Mouse (Mus musculus) cerebellum, postnatal 4 days (tissue): ENCODE measurements at regions not wholly inside any gene's neighbourhood (a gene's known extent, or its start where the extent isn't known, plus 50 kb on each side); places are given as distances from the start of the nearest gene placed in this dataset.

Experiments used
- DNase-seq, 2 experiments: peaks; one replicate each; pipeline ENCODE4 v3.0.0; 2022; ENCODE audit warnings: low spot score in 2 of 2, mixed read lengths in 1 of 2

DNA sequence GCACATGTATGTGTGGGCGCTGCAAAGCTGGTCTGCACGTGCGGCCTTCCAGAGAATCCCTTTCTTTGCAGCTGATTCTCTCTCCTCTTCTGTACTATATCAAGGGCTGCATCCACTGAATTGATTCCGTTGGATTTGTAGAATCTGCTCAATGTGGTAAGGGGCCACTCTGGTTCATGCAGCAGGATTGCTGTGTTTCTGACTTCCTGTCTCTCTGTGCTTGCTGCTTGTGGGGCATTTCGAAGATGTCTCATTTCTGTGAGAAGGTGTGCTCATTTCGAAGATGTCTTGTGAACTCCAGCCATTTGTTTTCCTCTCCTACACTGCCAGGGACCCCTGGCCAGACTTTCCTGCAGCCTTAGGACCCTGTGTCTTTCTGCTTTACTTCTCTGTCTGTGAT, 1215.9 kb upstream of the A1bg start:
- no peak for DNase-seq

DNA sequence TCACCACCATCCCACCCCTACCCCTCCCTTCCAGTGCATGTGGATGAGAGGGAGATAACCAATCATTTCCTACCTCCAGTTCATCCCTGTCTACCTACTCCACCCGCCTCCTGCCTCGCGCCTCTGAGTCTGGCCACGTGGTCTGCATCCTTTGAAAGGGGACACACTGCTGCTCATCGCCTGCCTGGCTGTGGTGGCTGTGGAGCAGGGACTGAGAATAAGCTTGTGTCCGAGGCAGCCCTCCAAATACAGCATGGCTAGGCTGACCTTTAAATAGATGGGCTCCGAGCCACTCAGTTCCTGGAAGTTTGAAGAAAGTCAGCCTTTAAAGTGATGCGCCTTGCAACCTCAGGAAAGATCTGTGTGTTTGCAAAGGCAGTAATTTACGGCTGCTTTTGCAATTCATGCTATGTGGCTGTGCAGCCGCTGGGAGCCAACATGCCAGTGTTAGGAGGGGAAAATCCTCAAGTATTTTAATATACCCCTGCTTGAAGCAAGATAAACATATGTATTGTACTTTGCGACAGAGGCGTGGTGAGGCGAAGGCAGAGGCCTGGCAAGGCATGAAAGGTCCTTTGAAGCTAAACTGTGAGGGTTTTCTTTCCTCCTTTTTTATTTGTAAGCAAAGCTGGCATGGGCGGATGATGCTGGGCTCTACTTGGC, 1214.3 kb upstream of the A1bg start:
- DNase-seq = no peak

DNA sequence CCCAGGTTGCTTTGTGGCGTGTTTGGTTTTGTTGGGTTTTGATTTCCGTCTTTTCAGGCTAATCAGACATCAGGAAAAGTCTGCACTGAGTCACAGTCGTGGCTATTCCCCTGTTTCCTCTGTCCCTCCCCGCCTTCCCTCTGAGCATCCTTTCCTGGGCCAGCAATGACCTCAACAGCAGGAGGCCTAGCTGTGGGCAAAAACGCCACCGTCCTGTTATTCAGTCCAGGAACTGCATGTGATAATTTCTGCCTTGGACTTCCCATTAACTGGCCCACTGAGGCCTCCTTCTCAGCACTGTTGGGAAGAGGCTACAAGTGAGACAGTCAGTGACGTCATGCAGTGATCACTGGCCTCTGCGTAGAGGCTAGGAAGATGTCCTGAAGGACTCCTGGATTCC, 1212.0 kb upstream of the A1bg start:
- no peak for DNase-seq

DNA sequence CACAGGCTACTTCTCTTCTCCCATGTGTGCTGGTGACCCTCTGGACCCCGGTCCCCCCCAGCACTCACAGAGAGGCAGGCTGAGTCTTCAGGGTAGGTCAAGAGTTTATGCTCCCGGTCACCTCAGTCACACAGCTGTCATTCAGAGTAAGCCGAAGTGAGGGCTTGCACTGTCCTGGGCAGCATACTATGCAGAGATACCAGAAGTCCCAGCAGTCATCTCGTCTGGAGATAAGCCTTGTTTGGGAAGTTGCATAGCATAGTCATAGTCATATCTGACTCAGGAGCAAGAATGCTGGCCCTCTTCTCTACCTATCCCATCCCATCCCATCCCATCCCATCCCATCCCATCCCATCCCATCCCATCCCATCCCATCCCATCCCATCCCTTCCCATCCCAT, 1211.5 kb upstream of the A1bg start:
- DNase-seq = no peak

DNA sequence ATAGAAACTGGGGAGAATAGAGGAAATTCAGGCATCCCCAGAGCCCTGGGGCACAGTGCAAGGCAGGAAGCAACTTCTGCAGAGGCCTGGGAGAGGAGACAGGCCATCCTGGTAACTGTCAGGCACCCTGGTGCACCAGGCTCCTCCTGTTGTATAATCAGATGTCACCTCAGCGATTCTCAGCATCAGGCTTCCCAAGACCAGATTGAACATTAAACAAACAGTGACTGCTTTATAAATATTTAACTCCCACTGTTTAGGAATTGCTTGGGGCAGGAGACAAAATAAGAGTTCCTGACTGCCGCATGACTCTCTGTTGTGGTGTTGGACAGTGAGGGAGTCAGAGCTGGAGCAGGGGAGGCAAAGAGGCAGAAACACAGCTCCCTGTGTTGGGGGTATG, 1210.1 kb upstream of the A1bg start:
- DNase-seq = no peak

DNA sequence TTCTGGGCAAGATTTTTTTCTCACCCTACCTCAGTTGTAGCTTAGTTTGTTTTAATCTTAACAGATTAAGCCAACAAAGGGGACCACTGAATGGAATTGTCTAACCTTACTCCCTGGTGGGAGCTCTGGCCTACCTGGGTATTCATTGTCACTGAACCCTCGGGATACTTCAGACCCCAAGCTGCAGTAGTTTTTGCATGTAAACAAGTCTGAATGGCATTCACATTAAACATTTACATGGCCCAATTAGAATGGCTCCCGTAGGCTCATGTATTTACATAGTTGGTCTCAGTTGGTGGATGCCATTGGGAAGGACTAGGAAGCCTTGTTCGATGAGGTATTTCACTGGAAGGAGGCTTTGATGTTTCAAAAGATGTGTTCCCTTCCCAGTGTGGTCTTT, 1208.9 kb upstream of the A1bg start:
- no peak for DNase-seq

DNA sequence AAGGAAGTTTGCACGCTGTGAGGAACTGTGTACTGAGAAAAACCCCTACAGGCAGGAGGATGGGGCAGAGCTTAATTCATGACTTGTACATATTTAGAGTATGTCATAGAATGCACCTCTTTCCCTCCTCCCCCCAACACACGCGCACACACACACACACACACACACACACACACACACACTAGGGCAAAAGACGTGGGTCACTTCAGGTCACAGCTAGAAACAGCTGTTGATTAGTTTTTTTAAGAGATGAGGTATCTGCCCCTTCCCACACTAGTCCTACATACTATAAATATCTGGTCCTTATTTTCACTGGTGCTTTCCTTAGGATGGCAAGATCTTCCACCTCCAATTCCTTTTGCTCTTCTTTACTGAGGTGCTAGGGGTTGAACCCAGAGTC, 1207.7 kb upstream of the A1bg start:
- no peak for DNase-seq

DNA sequence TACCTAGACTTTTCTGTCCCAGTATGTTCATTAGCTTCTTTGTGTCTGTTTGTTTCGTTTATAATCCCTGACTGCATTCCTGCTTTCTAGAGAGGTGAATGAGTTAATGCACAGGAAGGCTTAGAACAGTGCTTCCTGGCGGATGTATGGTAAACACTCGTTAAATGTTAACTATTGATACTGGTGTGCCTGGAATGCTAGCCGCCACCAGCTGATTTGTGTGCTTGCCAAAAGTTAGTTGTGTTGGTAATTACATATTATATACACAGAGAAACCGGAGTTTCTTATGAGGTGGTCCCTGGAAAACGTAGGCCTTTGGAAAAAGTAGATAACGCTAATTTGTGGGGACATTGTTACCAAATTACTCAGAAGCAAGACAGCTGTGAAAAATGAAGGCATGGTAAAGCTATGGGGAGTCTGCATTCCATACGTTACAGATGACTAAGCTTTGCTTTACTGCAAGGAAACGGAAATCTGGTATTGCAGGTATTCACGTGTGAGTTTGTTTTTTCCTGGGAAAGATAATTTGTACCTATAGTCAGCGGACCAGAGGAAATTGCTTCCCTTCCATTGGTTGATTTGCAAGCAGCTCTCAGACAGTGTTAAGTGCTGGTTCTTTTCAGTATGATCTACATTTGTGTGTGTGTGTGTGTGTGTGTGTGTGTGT, 1205.9 kb upstream of the A1bg start:
- no peak for DNase-seq

DNA sequence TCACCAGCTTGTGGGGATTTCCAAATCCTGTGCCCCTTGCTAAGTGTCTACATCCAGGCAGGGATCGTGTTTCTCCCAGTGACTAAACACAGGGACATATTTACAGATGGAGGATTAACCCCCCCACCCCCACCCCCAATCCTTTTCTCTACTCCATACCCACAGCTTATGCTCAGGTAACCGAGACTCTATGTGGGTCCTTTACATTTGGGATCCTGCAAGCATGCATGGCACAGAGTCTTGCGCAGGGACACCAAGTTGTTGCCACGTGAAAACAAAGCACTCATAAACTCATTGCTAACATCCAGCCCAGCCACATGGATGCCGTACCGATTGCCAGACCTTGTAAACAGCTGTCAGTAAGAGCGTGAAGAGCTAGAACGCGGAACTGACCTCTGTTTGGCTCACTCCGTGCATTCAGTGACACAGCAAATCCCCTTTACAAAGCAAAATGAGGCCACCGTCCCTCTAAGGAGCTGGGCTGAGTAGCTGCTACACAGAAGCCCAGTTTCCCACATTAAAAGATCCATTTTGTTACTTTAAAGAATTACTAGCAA, 1204.9 kb upstream of the A1bg start:
- no peak for DNase-seq

DNA sequence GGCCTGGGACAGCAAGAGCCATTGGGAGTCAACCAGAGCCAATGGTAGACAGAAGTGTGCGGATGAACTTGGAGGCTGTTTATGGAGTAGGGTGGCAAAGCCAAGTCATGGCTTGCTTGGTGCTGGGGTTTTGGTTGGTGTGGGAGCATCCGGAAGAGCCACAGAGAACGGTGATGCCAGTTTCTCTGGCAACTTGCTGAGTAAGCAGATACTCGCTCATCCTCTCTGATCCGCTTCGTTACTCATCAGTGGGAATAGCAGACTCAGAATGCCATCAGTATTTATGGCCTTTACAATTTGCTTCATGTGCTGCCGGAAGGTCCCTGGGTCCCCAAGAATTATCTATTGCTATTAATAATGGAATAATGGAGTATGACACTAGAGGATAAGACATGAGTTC, 1202.9 kb upstream of the A1bg start:
- DNase-seq = no peak

DNA sequence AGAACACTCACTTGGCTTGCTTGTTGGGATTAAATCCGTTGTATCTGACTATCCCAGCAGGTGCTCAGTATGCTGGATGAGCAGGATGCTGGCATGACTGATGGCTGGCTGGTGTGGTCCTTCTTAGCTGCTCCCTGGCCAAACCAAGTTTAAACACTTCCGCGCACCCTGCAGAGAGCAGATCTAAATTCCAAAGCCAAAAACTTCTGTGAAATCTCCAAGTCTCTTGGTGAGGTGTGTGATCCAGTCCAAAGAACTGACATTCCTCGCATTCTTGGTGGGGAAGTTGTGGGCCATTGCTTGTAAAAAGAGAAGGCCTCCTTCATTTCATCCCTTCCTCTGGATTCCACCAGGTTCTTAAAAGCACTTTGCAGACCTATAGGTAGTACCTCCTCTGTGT, 1200.9 kb upstream of the A1bg start:
- DNase-seq = no peak

DNA sequence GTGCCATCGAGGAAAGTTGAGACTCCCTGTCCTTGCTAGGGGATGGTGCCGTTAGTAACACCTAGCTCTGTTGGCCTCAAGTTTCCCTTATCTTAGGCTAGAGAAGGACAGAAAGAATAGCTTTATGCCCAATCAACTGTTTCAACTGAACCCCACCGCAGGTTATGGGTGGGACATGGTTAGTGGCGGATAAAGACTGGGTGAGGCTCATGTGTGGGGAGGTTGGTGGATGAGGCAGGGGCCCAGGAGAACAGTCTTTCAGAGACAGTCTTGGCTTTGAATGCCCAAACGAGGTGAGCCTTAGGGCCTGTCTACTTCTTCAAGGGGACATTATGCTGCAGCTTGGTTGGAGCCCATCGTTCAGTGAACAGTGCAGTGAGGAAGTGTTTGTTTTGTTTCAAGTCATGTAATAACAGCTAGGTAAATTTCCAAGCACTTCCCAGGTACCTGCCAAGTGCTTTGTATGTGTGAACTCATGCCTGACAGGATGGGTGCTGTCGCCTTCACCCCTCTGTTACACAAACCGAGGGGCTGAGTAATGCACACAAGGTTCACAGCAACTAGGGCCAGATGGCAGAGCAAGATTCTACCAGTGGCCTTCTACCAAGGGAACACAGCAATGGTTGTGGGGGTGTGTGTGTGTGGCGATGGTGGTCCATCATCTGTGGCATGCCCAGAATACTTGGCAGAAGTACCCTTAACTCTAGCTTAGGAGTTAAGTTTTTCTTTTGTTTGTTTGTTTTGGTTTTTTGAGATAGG, 1199.6 kb upstream of the A1bg start:
- DNase-seq = no peak

DNA sequence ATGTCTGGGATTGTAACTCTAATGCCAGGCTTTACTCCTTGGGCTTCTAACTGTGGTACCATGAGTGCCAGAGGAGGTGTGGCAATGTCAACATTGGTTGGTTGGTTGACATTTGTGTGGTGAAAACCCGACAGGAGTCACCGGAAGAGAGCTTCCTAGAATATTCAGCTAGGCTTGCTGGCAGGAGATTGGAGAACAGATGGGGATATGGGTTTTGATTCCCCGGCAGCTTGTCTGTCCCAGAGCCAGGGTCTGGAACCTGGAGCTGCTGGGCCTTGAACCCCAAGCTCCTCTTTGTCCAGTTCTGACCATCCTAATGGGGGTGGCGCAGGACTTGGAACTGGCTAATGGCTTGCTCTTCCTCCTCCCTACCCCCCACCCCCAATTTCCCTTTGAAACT, 1198.9 kb upstream of the A1bg start:
- DNase-seq = no peak

DNA sequence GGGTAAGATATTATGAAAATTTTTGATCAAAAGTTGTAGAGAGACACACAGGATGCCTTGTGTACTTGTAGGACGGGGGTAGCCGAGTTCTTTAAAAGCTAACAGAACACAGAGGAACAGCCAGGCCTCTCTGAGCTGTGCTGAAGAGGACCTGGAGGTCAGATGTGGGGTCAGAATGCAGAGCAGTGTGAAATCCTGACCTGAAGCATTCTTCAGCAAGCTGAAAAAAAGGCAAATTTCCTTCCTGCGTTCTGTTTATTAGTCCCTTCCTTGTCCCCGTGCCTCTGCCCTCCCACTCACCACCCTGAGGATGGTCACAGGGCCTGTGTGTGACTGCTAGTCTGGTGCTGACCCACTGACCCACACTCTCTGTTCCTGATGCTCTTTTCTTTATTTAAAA, 1197.9 kb upstream of the A1bg start:
- DNase-seq = no peak

DNA sequence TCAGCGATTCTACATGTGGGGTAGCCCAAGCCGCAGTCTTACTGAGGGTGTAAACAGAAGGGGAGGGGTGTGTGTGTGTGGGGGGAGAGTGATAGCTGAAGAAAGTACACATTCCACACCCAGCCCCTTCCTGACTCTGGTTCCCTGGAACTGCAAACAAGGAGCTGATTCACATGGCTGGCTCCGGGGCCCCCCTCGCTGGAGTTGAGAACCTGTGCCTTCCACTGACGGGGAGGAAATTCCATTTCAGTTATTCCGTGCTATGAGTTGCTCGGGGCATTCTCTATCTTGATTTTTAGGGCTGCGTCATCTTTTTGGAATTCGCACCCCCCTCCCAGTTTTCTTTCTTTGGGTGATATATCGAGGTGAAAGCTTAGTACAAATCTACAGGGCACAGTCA, 1196.2 kb upstream of the A1bg start:
- DNase-seq = no peak

DNA sequence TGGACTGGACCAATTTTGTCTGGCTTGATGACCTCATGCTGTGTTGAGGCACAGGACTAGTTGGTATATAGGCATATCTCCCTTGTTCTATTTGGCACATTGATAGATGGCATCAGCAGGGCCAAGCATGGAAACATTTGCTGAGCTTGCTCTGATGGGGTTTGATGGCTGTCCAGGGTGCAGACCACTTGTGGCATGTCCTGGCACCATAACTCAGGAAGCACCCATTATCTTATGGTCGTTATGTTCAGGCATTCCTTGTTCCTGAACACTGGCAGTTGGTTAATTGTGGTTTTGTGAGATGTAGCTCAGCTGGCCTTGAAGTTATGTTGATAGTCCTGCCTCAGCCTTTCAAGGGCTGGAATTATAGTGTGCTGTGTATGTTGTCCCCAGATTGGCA, 1193.4 kb upstream of the A1bg start:
- no peak for DNase-seq

DNA sequence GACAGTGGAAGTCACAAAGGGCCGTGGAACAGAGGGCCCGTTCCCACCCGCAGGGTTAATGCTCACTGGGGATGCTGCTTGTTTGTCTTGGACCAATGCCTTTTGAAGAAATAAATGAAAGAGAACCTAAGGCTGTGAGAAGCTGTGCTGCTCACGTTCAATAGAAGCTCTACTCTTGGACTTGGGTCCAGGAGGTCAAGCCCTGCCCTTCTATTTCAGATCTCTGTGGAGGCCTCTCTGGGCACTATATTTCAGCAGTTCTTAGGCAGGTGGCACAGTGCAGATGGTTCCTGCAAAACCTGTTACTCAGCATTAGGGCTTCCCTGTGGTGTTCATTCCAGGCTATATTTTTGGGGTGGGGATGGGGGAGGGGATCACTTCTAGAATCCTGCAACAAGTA, 1192.0 kb upstream of the A1bg start:
- no peak for DNase-seq

DNA sequence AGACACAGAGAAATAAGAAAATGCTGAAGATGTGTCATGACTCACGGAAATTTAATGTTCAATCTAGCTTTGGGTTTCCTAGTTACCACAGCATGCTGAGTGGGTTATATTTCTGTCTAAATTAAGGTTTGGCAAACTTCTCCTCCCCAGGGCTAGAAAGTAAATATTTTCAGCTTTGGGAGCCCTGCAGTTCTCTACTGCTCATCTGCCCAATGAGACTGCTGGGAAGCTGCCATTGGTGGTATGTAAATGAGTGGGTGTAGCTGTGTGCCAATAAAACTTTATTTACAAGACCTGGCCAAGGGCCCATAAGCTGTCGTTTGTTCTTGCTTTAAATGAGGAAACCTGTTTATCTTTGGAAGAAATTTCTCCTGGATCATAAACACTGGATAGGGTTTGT, 1189.3 kb upstream of the A1bg start:
- no peak for DNase-seq

DNA sequence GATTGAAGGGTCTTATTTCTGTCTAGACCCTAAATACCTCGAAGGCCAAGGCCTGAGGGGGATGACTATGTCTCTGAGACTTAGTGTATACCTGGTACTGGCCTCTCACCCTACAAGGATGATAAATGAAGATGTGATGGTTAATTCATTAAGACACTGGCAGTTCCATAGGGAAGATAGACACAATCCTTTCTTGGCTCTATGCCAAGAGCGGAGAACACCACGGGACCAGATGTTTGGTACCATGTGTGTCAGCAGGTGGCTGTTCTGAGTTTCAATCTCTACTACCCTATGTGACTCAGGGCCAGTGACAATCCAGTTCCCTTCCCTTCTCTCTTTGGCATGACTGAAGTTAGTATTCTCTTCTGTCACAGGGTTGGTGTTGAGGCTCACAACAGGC, 1185.2 kb upstream of the A1bg start:
- DNase-seq = no peak

DNA sequence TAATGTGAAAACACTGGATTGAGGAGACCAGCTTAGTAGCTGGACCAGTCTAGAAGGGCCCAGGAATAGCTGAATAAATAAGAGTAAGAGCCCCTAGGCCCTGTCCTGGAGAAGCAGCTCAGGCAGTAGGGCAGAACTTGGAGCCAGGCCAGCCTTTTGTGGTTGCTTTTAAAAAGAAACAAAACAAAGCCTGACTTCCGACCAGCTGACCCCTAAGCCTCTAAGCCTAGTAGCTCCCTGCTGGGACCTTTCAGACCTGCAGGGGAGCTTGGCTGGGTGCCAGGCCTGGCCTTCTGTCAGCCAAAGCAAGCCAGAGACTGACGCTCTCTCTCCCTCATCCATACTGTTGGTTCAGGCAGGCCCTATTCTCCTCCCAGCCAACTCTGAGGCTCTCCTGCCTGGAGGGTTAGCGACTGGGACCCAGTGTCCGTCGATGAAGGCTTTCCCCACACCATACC, 1183.7 kb upstream of the A1bg start:
- peak; percentile 68 to 90 for DNase-seq

DNA sequence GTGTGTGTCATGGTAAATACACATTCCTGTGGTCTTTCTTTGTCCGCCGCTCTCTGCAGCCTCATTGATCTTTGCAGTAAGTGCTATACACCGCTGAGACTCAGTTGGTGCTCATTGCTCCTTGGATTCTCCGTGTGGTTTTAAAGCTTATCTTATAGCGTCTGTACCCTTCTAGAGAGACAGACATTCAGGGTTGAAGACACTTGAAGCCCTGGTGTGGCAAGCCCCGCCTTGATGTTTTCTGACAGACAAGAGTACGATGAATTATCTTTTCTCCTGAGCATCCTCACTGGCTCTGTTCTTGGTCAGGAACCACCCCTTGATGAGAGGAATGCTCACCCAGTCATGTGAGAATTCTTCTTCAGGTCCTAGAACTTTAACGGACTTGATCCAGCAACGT, 1182.7 kb upstream of the A1bg start:
- no peak for DNase-seq

DNA sequence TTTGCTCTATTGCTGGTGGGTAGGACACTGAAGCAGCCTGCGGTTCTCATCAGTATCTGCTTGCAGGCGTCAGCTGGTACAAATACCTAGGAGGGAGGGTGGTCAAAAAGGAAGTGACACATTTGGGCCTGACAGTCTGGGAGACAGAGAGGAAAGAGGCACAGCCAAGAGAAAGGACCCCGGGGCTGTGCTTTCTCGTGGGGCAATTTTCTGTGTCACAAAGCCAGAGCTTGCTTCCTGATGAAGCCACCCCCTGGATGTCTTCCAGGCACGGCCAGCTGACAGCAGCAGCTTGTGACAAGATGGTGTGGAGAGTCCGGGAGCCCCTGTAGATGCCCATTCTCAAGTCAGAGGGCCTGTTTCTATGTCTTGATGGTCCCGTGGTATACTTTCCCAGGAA, 1181.8 kb upstream of the A1bg start:
- peak in 1 of 2 experiments; percentile 64 for DNase-seq

DNA sequence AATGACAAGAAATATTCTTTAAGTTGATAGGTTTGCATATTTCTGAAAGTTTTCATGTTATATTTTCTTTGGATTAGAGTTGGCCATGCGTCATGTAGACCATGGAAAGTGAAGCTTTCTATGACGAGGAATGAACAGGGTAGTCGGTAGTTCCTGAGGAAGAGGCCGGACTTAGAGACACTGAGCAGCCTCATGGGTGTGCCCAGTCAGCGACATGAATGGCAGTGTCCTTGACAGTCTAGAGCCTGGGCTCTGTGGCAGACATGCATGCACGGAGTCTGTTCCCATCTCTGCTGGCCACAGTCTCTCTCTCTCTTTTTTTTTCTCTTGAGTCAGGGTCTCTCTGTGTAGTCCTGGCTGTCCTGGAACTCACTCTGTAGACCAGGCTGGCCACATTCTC, 1176.9 kb upstream of the A1bg start:
- no peak for DNase-seq
